Mouse (Mus musculus) myocyte (in vitro differentiated cells): ENCODE measurements around the gene Clasrp.

Source experiments
- CEBPB ChIP-seq: IDR thresholded peaks from 2 replicates; pipeline ENCODE4 v1.6.1; 2011; ENCODE audit warnings: mild to moderate bottlenecking, moderate library complexity; ENCODE audit not compliant: poor library complexity, insufficient read depth, severe bottlenecking
- E2F4 ChIP-seq: IDR thresholded peaks from one replicate; pipeline ENCODE4 v1.6.1; 2011; ENCODE audit warnings: mild to moderate bottlenecking, control low read depth, moderate library complexity; ENCODE audit not compliant: insufficient read depth
- MAX ChIP-seq: IDR thresholded peaks from one replicate; pipeline ENCODE4 v1.6.1; 2011; ENCODE audit warnings: low read depth, mild to moderate bottlenecking, control low read depth
- MYOD1 ChIP-seq, 3 experiments: IDR thresholded peaks; one replicate each; pipeline ENCODE4 v1.6.1; 2011; ENCODE audit warnings: control low read depth in 2 of 3, low read depth in 2 of 3, mild to moderate bottlenecking in 2 of 3, moderate library complexity in 1 of 3; ENCODE audit not compliant: insufficient read length in 2 of 3, control insufficient read depth in 1 of 3
- POLR2A ChIP-seq: IDR thresholded peaks from one replicate; pipeline ENCODE4 v1.6.1; 2011; ENCODE audit warnings: low read depth, mild to moderate bottlenecking, control low read depth, moderate library complexity; ENCODE audit not compliant: insufficient read length
- POLR2AphosphoS2 ChIP-seq: IDR thresholded peaks from one replicate; pipeline ENCODE4 v1.6.1; 2011; ENCODE audit warnings: low read depth, control low read depth; ENCODE audit not compliant: insufficient read length
- SRF ChIP-seq: IDR thresholded peaks from one replicate; pipeline ENCODE4 v1.6.1; 2011; ENCODE audit warnings: low read depth; ENCODE audit not compliant: control insufficient read depth, insufficient read length
- TCF12 ChIP-seq: IDR thresholded peaks from one replicate; pipeline ENCODE4 v1.6.1; 2011; ENCODE audit warnings: mild to moderate bottlenecking, control low read depth; ENCODE audit not compliant: poor library complexity, insufficient read depth, severe bottlenecking
- TCF3 ChIP-seq: IDR thresholded peaks from one replicate; pipeline ENCODE4 v1.6.1; 2011; ENCODE audit warnings: low read depth, control low read depth; ENCODE audit not compliant: insufficient read length
- USF1 ChIP-seq: IDR thresholded peaks from one replicate; pipeline ENCODE4 v1.6.1; 2011; ENCODE audit warnings: low read depth, mild to moderate bottlenecking, control low read depth, moderate library complexity

- TF ChIP-seq SRF: no peak
- TF ChIP-seq POLR2A: peak; percentile 53
- no peak for TF ChIP-seq TCF12
- TF ChIP-seq MYOD1 (IDR thresholded peaks at IDR 0.05; ENCODE audit: control insufficient read depth in 1 of 3, insufficient read length in 2 of 3, low read depth in 2 of 3): no peak
- no peak for TF ChIP-seq MAX
- TF ChIP-seq TCF3: no peak
- TF ChIP-seq E2F4: no peak
- TF ChIP-seq USF1: no peak
- TF ChIP-seq CEBPB: no peak
- TF ChIP-seq POLR2AphosphoS2: peak; percentile 42
Observed at GRCm38 (mm10) chr7:19628536-19629360, 24.5 kb upstream of the Clasrp start.
